Mouse (Mus musculus): ENCODE data around the gene Gm15446. TPM values are rescaled to one million over a fixed set of nuclear protein-coding genes. Genes with fewer than 3 reads are reported as not detected.
"Not testable (repeated sequence)": the region's sequence is repeated elsewhere in the genome, so short reads cannot be mapped to it uniquely, and the experiment has no call there.

Gm15446 gene
- 11.3 and 11.8 TPM in 2 replicates for total RNA-seq (2012; rRNA removed)

DNA sequence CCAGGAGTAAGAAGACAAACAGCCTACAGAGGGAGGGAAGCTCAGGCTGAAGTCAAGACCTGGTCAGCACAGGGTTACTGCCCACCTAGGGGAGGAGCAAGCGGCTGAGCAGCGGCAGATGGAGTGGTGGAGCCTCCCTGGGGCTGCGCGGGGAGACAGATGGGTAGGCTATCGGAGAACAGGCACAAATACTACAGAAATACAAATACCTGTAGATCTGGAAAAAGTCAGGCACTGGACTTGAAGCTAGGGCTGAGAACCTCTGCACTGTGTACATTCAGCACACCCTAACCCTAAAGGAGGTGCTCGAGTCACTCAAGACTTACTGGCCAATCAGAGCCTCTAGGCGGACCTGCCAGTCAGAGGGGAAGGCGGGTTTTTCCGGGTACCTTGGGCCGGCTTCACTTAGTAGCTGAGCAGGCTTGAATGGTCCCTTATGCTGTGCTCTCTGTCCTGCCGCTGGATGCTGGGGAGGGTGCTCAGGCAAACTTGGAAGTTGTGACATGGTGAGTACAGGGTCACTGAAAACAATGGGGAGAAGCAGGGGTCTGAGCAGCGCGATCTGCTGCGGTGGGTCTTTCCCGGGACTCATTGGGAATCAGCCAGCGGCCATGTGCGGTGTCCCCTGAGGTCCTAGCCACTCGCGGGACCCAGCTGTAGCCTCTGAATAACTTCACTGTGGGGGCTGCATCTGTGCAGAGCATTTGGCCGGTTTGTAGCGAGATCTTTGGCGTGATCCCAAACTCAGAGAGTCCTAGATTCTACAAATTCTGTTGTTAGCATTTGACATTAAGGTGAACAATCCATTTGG, at the start of gene Gm15446:
Gm15446 (plus strand) TSS at position 140 of the 811 bp plus-strand sequence.
- H3K27ac ChIP-seq (ENCODE audit: insufficient read depth, low read depth, low read length, poor library complexity, severe bottlenecking), result peak within 1 kb of the TSS; percentile 57; the same call in 1 of the 2 replicates

DNA sequence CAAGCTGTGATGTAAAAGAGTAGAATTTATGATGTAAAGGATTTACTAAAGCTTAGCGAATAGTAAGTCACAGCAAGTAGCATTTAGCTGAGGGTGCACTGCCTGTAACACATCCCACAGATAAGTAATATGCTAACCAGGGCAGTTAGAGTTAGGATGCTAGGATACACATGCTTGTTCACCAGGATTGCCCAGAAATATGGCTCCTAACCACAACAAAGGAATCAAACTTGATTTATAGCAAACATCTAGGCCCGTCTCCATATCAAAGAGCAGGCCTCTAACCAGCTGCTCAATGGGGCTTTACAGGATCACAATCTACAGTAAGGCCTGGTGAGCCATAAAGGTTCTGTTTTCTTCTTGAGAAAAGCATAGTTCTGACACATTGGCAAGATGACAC, 929 bp downstream of the Gm15446 start:
- Histone ChIP-seq H3K4me3 (ENCODE audit: insufficient read depth in 1 of 2, low read depth in 1 of 2, low read length in 2 of 2, poor library complexity in 1 of 2, severe bottlenecking in 1 of 2) (peak overlapping the region; percentile 68 to 74), H3K9ac (ENCODE audit: insufficient read depth, low read depth, low read length, poor library complexity, severe bottlenecking) (peak overlapping the region; percentile 65; the same call in 1 of the 2 replicates)
- H3K9me3 ChIP-seq (ENCODE audit: control insufficient read depth, insufficient read depth, low read depth, low read length); in situ Hi-C loops (cut with MboI; ENCODE audit: low sequenced_read_pairs in 2 of 2, unreplicated experiment in 2 of 2); H3K4me1 ChIP-seq (ENCODE audit: control insufficient read depth in 2 of 2, insufficient read depth in 2 of 2, low read length in 2 of 2, poor library complexity in 1 of 2); H3K27ac ChIP-seq (ENCODE audit: insufficient read depth, low read depth, low read length, poor library complexity, severe bottlenecking); DNase-seq (ENCODE audit: low read depth, low spot score); H3K36me3 ChIP-seq (ENCODE audit: control insufficient read depth, insufficient read depth, low read length, poor library complexity, severe bottlenecking): not testable (repeated sequence)

More for the DNA sequence above, at the start of gene Gm15446:
- H3K36me3 ChIP-seq (ENCODE audit: control insufficient read depth, insufficient read depth, low read length, poor library complexity, severe bottlenecking); H3K9me3 ChIP-seq (ENCODE audit: control insufficient read depth, insufficient read depth, low read depth, low read length); in situ Hi-C loops (cut with MboI; ENCODE audit: low sequenced_read_pairs in 2 of 2, unreplicated experiment in 2 of 2); H3K4me1 ChIP-seq (ENCODE audit: control insufficient read depth in 2 of 2, insufficient read depth in 2 of 2, low read length in 2 of 2, poor library complexity in 1 of 2): not testable (repeated sequence)
- Histone ChIP-seq H3K4me3 (ENCODE audit: insufficient read depth in 1 of 2, low read depth in 1 of 2, low read length in 2 of 2, poor library complexity in 1 of 2, severe bottlenecking in 1 of 2) (peak within 1 kb of the TSS; percentile 68 to 74), H3K9ac (ENCODE audit: insufficient read depth, low read depth, low read length, poor library complexity, severe bottlenecking) (peak within 1 kb of the TSS; percentile 75)
- DNase-seq (ENCODE audit: low read depth, low spot score), result peak; percentile 62

DNA sequence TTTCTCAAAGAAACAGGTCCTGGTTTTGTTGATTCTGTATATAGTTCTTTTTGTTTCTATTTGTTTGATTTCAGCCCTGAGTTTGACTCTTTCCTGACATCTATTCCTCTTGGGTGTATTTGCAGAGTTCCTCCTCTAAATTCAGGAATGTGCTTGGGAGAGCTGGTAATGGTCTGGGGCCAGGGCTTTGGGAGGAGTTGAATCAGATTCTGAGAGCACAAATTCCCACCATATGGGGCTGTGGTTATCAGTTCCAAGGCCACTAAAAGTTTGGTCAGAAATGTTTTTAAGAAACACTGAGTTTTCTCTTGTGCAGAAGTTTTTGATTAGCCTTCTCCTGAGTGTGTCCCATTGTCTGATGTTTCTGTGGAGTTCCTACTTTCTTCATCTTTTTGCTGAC, 1.7 kb downstream of the Gm15446 start:
- no peak overlapping the region for H3K27ac ChIP-seq (ENCODE audit: insufficient read depth, low read depth, low read length, poor library complexity, severe bottlenecking)
- TF ChIP-seq HCFC1 (IDR thresholded peaks at IDR 0.05; ENCODE audit: borderline replicate concordance, insufficient read depth, low read length) (no peak), CHD2 (IDR thresholded peaks at IDR 0.05; ENCODE audit: low read depth, low read length) (no peak), ZC3H11A (IDR thresholded peaks at IDR 0.05; ENCODE audit: borderline replicate concordance, low read depth, low read length) (no peak), ZNF384 (IDR thresholded peaks at IDR 0.05; ENCODE audit: low read depth, low read length) (no peak), MAFK (IDR thresholded peaks at IDR 0.05; ENCODE audit: insufficient read depth, low read depth, low read length) (no peak)
- H3K9ac ChIP-seq (ENCODE audit: insufficient read depth, low read depth, low read length, poor library complexity, severe bottlenecking), result no peak overlapping the region
- no peaks in the 10 kb centered on the region for H3K4me1 ChIP-seq (ENCODE audit: control insufficient read depth in 2 of 2, insufficient read depth in 2 of 2, low read length in 2 of 2, poor library complexity in 1 of 2)
- H3K36me3 ChIP-seq (ENCODE audit: control insufficient read depth, insufficient read depth, low read length, poor library complexity, severe bottlenecking), result peaks cover 2% of the 10 kb centered on the region; the same call in 1 of the 2 replicates
- no peak overlapping the region for H3K4me3 ChIP-seq (ENCODE audit: insufficient read depth in 1 of 2, low read depth in 1 of 2, low read length in 2 of 2, poor library complexity in 1 of 2, severe bottlenecking in 1 of 2)
- in situ Hi-C loops (cut with MboI; ENCODE audit: low sequenced_read_pairs in 2 of 2, unreplicated experiment in 2 of 2), result no loop called here
- no peaks in the 10 kb centered on the region for H3K9me3 ChIP-seq (ENCODE audit: control insufficient read depth, insufficient read depth, low read depth, low read length)
- DNase-seq (ENCODE audit: low read depth, low spot score), result no peak

DNA sequence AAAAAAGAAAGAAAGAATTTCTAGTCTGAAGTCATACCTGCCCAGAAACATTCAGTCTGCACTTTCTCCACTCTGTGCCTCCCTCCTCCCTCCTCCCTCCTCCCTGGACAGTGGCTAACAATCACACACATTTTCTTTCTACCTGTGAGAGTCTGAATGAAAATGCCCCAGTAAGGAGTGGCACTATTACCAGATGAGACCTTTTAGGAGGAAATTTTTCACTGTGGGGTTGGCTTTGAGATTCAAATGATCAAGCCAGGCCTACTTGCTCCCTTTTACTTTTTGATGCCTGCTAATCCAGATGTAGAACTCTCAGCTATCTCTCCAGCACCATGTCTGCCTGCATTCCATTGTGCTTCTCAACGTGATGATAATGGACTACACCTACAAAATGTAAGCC, 27.1 kb downstream of the Gm15446 start:
- Histone ChIP-seq H3K4me3 (ENCODE audit: insufficient read depth in 1 of 2, low read depth in 1 of 2, low read length in 2 of 2, poor library complexity in 1 of 2, severe bottlenecking in 1 of 2) (no peak overlapping the region), H3K9me3 (ENCODE audit: control insufficient read depth, insufficient read depth, low read depth, low read length) (no peaks in the 10 kb centered on the region), H3K9ac (ENCODE audit: insufficient read depth, low read depth, low read length, poor library complexity, severe bottlenecking) (no peak overlapping the region), H3K4me1 (ENCODE audit: control insufficient read depth in 2 of 2, insufficient read depth in 2 of 2, low read length in 2 of 2, poor library complexity in 1 of 2) (no peaks in the 10 kb centered on the region), H3K27ac (ENCODE audit: insufficient read depth, low read depth, low read length, poor library complexity, severe bottlenecking) (no peak overlapping the region), H3K36me3 (ENCODE audit: control insufficient read depth, insufficient read depth, low read length, poor library complexity, severe bottlenecking) (no peaks in the 10 kb centered on the region)
- no peak for TF ChIP-seq ZNF384 (IDR thresholded peaks at IDR 0.05; ENCODE audit: low read depth, low read length)
- TF ChIP-seq HCFC1 (IDR thresholded peaks at IDR 0.05; ENCODE audit: borderline replicate concordance, insufficient read depth, low read length), result no peak
- TF ChIP-seq CHD2 (IDR thresholded peaks at IDR 0.05; ENCODE audit: low read depth, low read length), result no peak
- no peak for TF ChIP-seq MAFK (IDR thresholded peaks at IDR 0.05; ENCODE audit: insufficient read depth, low read depth, low read length)
- TF ChIP-seq ZC3H11A (IDR thresholded peaks at IDR 0.05; ENCODE audit: borderline replicate concordance, low read depth, low read length), result no peak
- DNase-seq (ENCODE audit: low read depth, low spot score), result no peak
- in situ Hi-C loops (cut with MboI; ENCODE audit: low sequenced_read_pairs in 2 of 2, unreplicated experiment in 2 of 2), result no loop called here

DNA sequence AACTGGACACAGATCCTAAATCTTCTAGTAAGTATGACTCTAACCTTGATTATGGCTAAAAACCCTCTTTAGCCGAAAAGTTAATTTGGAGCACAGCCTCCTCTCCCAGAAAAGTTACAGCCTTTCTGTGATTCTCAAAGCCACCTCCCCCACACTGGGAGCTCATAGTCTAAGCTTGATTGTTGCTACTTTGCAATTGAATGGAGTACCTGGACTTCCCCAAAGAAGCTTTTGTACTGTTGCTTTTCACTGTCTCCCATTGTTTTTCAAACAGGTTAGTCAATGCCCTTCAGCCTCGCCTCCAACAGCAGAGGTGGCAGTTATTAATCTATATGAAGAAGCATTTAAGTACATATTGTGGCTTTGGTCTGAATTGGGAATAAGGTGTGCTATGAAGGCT, 57.5 kb downstream of the Gm15446 start:
- H3K9me3 ChIP-seq (ENCODE audit: control insufficient read depth, insufficient read depth, low read depth, low read length); H3K9ac ChIP-seq (ENCODE audit: insufficient read depth, low read depth, low read length, poor library complexity, severe bottlenecking); DNase-seq (ENCODE audit: low read depth, low spot score); H3K4me3 ChIP-seq (ENCODE audit: insufficient read depth in 1 of 2, low read depth in 1 of 2, low read length in 2 of 2, poor library complexity in 1 of 2, severe bottlenecking in 1 of 2); H3K4me1 ChIP-seq (ENCODE audit: control insufficient read depth in 2 of 2, insufficient read depth in 2 of 2, low read length in 2 of 2, poor library complexity in 1 of 2); H3K36me3 ChIP-seq (ENCODE audit: control insufficient read depth, insufficient read depth, low read length, poor library complexity, severe bottlenecking): not testable (repeated sequence)
- peak overlapping the region; percentile 25; the same call in 1 of the 2 replicates for H3K27ac ChIP-seq (ENCODE audit: insufficient read depth, low read depth, low read length, poor library complexity, severe bottlenecking)
- in situ Hi-C loops (cut with MboI; ENCODE audit: low sequenced_read_pairs in 2 of 2, unreplicated experiment in 2 of 2), result loop anchor here in 1 of 2 experiments (10.0 kb wide), 1 partner anchor 66 kb away; no protein-coding TSS in a partner anchor

Other genes with a start within 250 kb of the Gm15446 start
- 3.9 and 4.4 TPM in 2 replicates for gene 5430403G16Rik, start 232.4 kb upstream of the Gm15446 start, total RNA-seq (2012; rRNA removed)
- 11.3 and 11.7 TPM in 2 replicates for gene 4930522L14Rik, start 171.5 kb upstream of the Gm15446 start, total RNA-seq (2012; rRNA removed)
- 21.5 and 29.2 TPM in 2 replicates for gene Zfp932, start 73.1 kb downstream of the Gm15446 start, total RNA-seq (2012; rRNA removed)
- gene Gm17655, start 149.1 kb downstream of the Gm15446 start, total RNA-seq (2012; rRNA removed), result 7.1 and 8.6 TPM in 2 replicates
- 11.4 and 13.7 TPM in 2 replicates for gene Gm35315, start 171.0 kb downstream of the Gm15446 start, total RNA-seq (2012; rRNA removed)
- 18.3 and 39.9 TPM in 2 replicates for gene Plcxd1, start 176.6 kb downstream of the Gm15446 start, total RNA-seq (2012; rRNA removed)
- gene Gtpbp6, start 184.8 kb downstream of the Gm15446 start, total RNA-seq (2012; rRNA removed), result 116 and 226 TPM in 2 replicates
- gene Zfp605, start 186.7 kb downstream of the Gm15446 start, total RNA-seq (2012; rRNA removed), result 7.8 and 8.9 TPM in 2 replicates
- gene Chfr, start 212.4 kb downstream of the Gm15446 start, total RNA-seq (2012; rRNA removed), result 32.7 and 40.2 TPM in 2 replicates

Measured in ES-E14 (cell line).